Mouse (Mus musculus) kidney, postnatal 14 days (tissue): ENCODE results near the gene Zc3h10.
"Not testable (repeated sequence)": the region's sequence is repeated elsewhere in the genome, so short reads cannot be mapped to it uniquely, and the experiment has no call there.

Experiments
- DNase-seq: peaks from one replicate; pipeline ENCODE4 v3.0.0; 2022; ENCODE audit warnings: mixed read lengths

Gene Zc3h10

DNA sequence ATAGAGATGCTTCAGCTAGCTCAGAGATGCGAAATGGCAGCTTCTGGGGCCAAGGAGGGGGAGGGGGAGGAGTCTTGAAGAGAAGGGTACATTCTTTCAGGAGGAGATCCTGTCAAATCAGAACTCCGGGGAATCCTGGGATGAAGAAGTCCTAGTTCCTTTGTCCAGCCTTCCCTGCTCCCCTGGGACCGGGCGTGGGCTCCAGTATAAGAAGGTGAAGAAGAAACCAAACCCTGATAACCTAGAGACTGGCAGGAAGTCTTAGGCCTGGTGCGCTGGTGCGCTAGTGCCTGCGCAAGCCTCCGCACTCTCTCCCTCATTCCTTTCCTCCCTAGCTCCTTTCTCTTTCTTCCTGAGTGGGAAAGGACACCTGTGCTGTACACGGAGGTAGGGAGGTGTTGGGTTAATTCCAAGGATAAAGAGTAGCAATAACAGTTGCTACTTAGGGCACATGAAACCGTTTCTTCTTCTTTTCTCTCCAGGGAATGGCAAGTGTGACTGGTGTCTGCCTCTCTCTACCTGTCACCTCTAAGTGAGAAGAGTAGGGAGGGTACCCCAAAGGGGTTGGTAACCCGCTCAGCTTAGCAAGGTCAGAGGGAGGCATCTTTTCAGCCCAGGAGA, 23.4 kb downstream of the Zc3h10 start:
- DNase-seq = no peak

DNA sequence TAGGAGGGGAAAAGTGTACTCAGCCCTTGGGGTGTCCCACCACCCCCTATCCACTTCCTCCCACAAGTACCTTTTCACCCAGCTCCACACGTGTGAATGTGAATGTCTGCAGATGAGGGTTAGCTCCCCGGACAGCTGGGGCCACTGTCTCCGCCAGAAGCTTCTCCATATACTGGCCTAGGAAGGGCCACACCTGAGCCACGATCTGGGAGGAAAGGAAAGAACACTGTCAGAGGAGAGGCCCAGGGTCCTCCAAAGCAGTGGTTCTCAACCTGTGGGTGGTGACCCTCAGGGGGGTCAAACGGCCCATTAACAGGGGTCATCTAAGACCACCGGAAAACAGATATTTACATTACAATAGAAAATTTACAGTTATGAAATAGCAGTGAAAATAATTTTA, 25.2 kb downstream of the Zc3h10 start:
- DNase-seq = no peak

GRCm38 (mm10) chr10:128520591-128520990, 27.0 kb downstream of the Zc3h10 start:
- DNase-seq = no peak

DNA sequence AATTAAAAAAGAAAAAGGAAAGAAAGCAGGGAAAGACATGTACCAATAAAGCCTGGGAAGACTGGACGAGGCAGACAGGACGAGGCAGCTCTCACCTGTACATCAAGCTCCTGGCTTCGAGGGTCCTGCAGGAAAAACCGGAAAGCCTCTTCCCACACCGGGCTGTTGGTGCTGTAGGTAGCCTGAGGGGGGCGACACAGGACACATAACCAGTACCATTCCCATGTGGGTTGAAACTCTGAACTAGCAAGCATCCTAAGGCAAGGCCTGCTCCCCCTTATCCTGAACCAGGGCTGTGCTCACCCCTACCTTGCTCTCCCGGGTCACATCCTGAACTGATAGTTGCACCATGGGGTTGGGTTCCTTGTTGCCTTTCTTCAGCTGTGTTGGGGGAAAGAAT, 28.7 kb downstream of the Zc3h10 start:
- peak; percentile 56 for DNase-seq

GRCm38 (mm10) chr10:128516677-128517076, 30.9 kb downstream of the Zc3h10 start:
- no peak for DNase-seq

DNA sequence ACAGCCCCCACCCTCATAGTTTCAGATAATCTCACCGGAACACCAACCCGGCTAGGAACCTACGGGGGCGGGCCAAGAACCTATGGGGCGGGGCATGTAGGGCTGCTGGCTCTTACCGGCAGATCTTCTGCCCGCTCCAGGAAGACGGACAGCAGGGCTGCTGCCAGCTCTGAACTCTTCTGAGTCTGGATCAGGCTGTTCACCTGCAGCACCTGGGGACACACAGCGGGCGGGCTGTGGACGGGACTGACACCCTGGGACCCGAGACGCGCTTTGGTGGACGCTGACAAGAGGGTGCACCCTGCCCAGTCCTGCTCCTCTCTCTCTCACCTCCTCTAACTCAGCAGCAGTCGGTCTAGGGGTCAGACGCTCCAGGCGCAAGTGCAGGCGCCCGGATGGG, 31.5 kb downstream of the Zc3h10 start:
- DNase-seq = no peak

- DNase-seq = no peak
These were observed 32.5 kb downstream of the Zc3h10 start for GRCm38 (mm10) chr10:128515044-128515443.

GRCm38 (mm10) chr10:128511761-128512160, 35.8 kb downstream of the Zc3h10 start:
- no peak for DNase-seq

DNA sequence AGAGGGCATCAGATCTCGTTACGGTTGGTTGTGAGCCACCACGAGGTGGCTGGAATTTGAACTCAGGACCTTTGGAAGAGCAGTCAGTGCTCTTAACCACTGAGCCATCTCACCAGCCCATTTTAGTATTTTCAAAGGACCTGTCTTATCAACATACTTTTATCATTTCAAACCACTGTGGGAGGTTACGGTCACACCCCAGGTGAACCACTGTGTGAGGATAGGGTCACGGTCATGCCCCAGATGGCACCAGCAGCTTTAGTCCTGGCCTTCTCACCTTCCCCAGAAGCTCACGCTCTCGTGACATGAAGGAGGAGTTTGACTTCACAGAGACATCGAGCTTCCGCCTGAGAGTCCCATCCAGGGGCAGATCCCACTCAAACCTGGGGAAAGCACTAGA, 36.4 kb downstream of the Zc3h10 start:
- no peak for DNase-seq

DNA sequence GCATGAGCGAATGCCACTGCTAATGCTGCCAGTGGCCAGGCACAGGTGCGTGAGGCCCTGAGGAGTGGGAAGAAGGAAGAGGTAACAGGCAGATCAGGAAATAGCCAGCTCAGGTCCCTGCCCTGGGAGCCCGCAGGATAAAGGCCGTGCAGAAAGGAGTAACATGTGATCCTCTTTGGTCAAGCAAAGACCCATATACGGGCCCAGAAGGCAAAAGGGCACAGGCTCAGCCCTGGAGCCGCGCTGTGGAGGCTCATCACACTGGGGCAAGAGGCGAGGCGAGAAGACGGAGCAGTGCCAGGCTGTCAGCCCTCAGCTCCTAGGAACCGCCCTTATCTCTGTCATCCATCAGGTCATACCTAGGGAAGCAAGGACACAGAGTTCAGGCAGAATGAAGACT, 37.3 kb downstream of the Zc3h10 start:
- DNase-seq = no peak

DNA sequence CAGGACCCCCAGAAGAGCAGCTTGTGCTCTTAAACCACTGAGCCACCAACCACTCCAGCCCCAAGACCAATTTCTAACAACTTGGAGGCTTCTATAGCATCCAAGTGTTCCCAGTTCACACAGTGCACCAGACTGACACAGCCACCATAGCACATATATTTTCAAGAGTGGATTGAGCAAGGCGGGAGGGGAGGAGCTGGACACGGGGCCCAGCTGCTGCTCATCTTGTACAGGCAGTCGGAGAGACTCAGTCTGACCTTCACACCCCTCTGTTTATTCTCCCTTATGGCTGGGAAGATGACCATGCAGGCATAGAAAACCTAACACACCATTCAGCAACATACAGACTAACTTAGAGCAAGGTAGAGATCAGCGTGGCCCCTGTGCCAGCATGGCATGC, 37.7 kb downstream of the Zc3h10 start:
- no peak for DNase-seq

- no peak for DNase-seq
These were observed 38.4 kb downstream of the Zc3h10 start for GRCm38 (mm10) chr10:128509203-128509602.

GRCm38 (mm10) chr10:128508260-128508659, 39.3 kb downstream of the Zc3h10 start:
- DNase-seq = no peak

- no peak for DNase-seq
These were observed 41.6 kb downstream of the Zc3h10 start for GRCm38 (mm10) chr10:128505974-128506373.

DNA sequence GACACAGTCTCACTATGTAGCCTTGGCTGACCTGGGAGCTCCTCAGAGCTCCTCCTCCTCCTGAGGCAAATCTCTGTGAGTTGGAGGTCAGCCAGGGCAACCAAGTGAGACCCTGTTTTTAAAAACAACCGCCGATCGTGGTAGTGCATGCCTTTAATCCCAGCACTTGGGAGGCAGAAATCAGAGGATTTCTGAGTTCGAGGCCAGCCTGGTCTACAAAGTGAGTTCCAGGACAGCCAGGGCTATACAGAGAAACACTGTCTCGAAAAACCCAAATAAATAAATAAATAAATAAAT, 42.3 kb downstream of the Zc3h10 start:
- DNase-seq = not testable (repeated sequence)

DNA sequence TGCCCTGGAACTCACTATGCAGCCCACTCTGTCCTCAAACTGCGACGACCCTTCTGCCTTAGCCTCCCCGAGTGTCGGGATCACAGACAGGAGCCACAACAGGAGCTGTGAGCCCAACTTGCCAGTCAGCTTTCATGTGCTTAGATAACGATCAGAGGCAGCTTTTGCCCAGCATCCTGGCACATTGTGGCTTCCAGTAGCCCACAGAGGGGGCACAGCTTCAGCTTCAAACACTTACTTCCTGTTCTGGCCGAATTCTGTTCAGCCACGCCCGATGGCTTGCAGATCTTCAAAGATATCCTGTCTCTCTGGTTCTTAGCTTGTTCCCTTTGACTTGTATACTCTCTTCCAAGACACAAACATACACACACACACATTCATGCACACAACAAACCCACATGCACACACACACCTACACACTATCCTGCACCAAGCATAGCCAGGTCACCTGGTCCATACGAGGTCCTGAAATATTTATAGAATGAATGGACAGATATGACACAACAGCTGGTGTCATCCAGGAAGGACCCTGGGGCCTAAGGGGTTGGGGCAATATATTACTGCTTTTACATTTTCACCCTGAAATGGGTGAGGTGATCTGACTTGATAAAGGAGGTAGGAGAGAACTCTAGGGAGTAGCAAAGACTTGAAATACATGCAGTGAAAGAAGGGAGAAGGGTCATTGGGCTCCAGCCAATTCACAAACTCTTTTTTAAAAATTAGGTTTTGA, 42.8 kb downstream of the Zc3h10 start:
- no peak for DNase-seq

GRCm38 (mm10) chr10:128504012-128504411, 43.6 kb downstream of the Zc3h10 start:
- no peak for DNase-seq

GRCm38 (mm10) chr10:128503532-128503931, 44.0 kb downstream of the Zc3h10 start:
- no peak for DNase-seq

GRCm38 (mm10) chr10:128502341-128502740, 45.2 kb downstream of the Zc3h10 start:
- no peak for DNase-seq

- peak; percentile 70 for DNase-seq
These were observed 48.4 kb downstream of the Zc3h10 start for GRCm38 (mm10) chr10:128499116-128499671.

GRCm38 (mm10) chr10:128498590-128498989, 49.0 kb downstream of the Zc3h10 start, which contains the start of gene Myl6b:
Myl6b (minus strand) TSS chr10:128498685.
- peak; percentile 97 for DNase-seq

- DNase-seq = no peak
These were observed 50.3 kb downstream of the Zc3h10 start for GRCm38 (mm10) chr10:128497134-128497737.

- no peak for DNase-seq
These were observed 51.0 kb downstream of the Zc3h10 start for GRCm38 (mm10) chr10:128496509-128497077.

DNA sequence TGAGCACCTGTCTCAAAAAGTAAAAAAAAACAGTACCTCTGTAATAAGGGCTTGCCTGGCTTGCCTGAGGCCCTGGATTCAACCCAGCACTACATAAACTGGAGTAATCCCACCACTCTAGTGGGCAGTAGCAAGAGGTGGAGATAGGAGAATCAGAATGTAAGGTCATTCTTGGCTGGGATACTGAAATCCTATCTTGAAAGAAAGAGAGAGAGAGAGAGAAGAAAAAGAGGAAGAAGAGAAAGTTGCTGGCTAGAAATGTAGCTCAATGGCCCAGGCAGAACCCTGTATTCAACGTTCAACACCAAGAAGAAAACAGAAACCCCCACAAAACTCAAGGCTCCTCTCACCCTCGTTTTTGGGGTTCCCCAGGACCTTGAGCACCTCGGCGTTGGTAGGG, 51.7 kb downstream of the Zc3h10 start:
- no peak for DNase-seq
